Mouse (Mus musculus): ENCODE data around the gene Rbm8a2. TPM values are rescaled to one million over a fixed set of nuclear protein-coding genes. Genes with fewer than 3 reads are reported as not detected.
"Not testable (repeated sequence)": the region's sequence is repeated elsewhere in the genome, so short reads cannot be mapped to it uniquely, and the experiment has no call there.

Gene Rbm8a2
- 0.57 and 0.67 TPM in 2 replicates for polyA plus RNA-seq (2015; fragmentation: Nextera tagmentation; extraction: Ambion mirVana)

DNA sequence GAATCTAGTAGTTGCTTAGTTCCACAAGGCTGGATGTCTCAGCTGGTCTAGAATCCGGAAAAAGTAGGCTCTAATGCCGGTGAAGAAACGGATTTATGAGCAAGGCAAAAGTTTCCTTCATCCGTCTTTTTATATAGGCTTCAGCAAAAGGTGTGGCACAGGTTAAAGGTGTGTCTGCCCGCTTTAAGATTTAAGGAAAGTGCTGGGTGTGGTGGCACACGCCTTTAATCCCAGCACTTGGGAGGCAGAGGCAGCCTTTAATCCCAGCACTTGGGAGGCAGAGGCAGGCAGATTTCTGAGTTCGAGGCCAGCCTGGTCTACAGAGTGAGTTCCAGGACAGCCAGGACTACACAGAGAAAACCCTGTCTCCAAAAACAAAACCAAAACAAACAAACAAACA, at the start of gene Rbm8a2:
TSS of gene Rbm8a2 (minus strand) at position 101 of the 400 bp plus-strand sequence.
- not testable (repeated sequence) for H3K4me3 ChIP-seq; H3K9me3 ChIP-seq; H3K27ac ChIP-seq; H3K4me2 ChIP-seq; ATAC-seq (ENCODE audit: insufficient number of reproducible peaks, low FRiP score, low TSS enrichment, low read depth); H3K4me1 ChIP-seq; H3K27me3 ChIP-seq; H3K9ac ChIP-seq; H3K36me3 ChIP-seq
- WGBS: 91% methylated on average over 7 of the region's 7 CpGs

DNA sequence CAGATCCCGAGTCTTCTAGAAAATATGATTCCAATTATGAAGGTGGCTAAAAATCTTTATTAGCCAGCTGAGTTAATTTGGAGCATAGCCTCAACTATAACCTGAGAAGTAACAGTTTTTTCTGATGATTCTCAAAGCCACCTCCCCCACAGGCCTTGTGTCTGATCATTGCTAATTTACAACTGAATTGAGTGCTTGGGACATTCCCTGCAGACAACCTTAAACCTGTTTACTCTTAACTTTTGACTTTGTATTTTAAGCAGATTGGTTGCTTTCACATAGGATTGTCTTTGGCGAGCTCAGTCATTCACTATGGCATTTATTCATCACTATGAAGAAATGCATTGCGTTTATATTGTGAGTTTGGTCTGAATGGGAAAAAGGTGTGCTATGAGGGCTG, 49.5 kb upstream of the Rbm8a2 start:
- H3K4me2 ChIP-seq: no peak overlapping the region
- H3K9me3 ChIP-seq: no peaks in the 10 kb centered on the region
- no peaks in the 10 kb centered on the region for H3K27me3 ChIP-seq
- no peak overlapping the region for H3K9ac ChIP-seq
- H3K4me1 ChIP-seq: no peaks in the 10 kb centered on the region
- no peak overlapping the region for H3K27ac ChIP-seq
- no peaks in the 10 kb centered on the region for H3K36me3 ChIP-seq
- ATAC-seq (ENCODE audit: insufficient number of reproducible peaks, low FRiP score, low TSS enrichment, low read depth): no peak
- no peak overlapping the region for H3K4me3 ChIP-seq
- 58% methylated on average over 3 of the region's 3 CpGs for WGBS

DNA sequence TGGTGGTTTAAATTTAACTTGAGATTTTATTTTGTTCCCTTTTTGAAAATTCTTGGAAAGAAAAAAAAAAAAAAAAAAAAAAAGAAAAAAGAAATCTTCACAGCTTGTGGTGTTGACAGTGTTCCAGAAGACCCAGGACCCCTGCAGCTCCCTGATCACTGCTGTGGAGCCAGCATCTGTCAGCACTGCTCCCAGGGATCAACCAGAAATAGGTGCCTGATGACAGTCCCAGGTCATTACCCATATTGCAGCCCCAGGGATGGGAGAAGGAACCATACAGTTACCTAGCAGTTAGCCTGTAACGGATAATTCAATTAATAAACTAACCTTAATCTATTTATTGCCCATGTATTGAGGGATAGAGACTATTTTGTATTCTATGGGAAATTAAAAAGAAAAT, 45.6 kb upstream of the Rbm8a2 start:
- Histone ChIP-seq H3K4me3 (no peak overlapping the region), H3K27ac (no peak overlapping the region), H3K36me3 (no peaks in the 10 kb centered on the region), H3K4me1 (no peaks in the 10 kb centered on the region), H3K27me3 (no peaks in the 10 kb centered on the region), H3K9ac (no peak overlapping the region), H3K9me3 (no peaks in the 10 kb centered on the region), H3K4me2 (no peak overlapping the region)
- WGBS: 33% methylated on average over 1 of the region's 1 CpGs
- ATAC-seq (ENCODE audit: insufficient number of reproducible peaks, low FRiP score, low TSS enrichment, low read depth): no peak

DNA sequence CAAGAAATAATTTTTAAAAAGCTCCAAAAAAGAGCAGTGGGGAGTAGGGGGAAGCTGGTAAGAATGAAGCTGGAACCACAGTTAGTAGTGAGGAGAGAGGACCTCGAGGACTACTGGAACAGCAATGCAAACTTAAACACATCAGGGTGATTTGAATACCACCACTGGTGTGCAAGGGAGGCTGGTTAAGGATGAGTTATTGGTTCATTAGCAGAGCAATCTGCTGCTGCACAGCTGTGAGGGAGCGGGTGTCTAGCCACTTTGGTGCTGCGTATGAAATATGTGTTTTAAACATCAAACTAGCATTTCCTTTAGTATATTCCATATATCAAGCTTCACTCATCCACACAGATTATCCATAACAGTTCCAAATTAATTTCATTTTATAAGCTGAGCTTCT, 39.6 kb upstream of the Rbm8a2 start:
- H3K27me3 ChIP-seq: no peaks in the 10 kb centered on the region
- no peak overlapping the region for H3K27ac ChIP-seq
- H3K4me2 ChIP-seq: no peak overlapping the region
- H3K4me3 ChIP-seq: no peak overlapping the region
- H3K4me1 ChIP-seq: no peaks in the 10 kb centered on the region
- WGBS: 85% methylated on average over 3 of the region's 3 CpGs
- ATAC-seq (ENCODE audit: insufficient number of reproducible peaks, low FRiP score, low TSS enrichment, low read depth): no peak
- H3K9ac ChIP-seq: no peak overlapping the region
- no peaks in the 10 kb centered on the region for H3K36me3 ChIP-seq
- no peaks in the 10 kb centered on the region for H3K9me3 ChIP-seq

DNA sequence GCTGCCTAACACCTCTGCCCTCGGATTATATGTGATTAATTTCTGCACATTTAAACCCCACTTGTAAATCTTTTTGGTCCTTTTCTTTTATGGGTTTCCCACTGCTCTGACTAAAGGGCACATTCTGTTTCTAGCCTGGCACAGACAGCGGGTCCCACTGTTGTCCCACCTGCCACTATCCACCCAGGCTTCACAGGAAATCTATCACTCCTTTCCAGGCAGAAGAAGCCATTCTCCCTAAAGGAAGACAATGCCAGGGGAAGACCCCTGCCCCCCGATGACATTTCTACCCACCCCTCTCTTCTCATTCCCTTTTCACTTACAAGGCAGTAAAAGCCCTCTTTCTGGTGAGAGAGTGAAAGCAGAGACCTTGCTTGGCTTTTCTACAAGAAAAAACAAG, 37.2 kb upstream of the Rbm8a2 start:
- H3K9ac ChIP-seq: no peak overlapping the region
- ATAC-seq (ENCODE audit: insufficient number of reproducible peaks, low FRiP score, low TSS enrichment, low read depth): no peak

DNA sequence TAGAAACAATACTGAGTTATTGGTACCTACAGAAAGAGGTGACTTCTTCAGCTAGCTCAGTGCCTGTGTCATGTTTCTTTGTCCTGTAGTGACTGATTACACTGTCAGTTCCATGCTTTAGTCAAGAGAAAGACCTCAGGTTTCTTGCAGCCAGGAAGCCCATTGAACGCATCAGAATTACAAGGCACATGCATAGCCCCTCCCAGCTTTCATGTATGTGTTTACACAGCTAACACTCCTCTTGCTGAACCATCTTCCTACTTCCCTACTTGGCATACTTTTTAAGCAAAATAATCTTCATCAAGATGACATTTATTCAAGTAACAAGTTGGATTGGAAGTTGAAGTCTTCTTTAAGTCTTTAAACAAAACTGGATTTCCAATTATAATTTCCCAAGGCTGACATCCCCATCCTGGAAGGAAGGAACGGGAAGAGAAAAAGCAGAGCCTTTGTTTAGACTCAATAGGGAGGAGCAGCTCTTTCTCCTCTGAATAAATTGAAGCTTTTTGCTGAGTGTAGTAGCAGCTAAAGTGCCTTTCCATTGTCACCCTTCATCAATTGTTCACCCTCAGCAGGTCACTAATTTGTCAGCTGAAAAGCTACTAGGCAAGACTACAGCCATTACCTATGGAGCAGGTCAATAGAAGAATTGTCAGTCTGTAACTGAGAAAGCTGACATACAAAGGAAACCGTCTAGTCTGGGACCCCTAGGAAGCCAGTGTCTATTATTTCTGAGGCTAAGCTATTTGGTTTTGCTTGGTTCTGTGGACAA, 34.8 kb upstream of the Rbm8a2 start:
- ATAC-seq (ENCODE audit: insufficient number of reproducible peaks, low FRiP score, low TSS enrichment, low read depth): no peak
- 66% methylated on average over 3 of the region's 3 CpGs for WGBS

More for the DNA sequence above, 37.2 kb upstream of the Rbm8a2 start:
- H3K4me2 ChIP-seq: no peak overlapping the region
- no peaks in the 10 kb centered on the region for H3K36me3 ChIP-seq
- no peak overlapping the region for H3K4me3 ChIP-seq
- no peaks in the 10 kb centered on the region for H3K27me3 ChIP-seq
- WGBS: 30% methylated on average over 3 of the region's 3 CpGs
- no peaks in the 10 kb centered on the region for H3K9me3 ChIP-seq
- H3K4me1 ChIP-seq: no peaks in the 10 kb centered on the region
- H3K27ac ChIP-seq: no peak overlapping the region

DNA sequence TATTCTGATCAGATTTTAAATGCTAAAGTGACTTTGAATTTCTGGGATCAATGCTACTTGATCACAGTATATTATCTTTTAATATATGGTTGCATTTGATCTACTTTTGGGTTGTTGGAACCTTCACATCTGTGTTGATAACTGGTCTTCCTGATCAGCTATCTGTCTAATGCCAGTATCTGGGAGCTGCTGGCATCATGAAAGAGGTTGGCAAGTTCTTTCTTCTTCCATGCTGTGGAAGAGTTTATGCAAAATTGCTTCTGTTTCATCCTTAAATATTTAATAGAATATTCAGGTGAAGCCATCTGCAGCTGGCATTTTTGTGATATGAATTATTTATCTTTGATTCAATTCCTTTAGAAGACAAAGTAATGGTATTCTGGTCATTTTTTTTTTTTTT, 32.6 kb upstream of the Rbm8a2 start:
- Histone ChIP-seq H3K9ac (no peak overlapping the region), H3K9me3 (no peaks in the 10 kb centered on the region), H3K4me3 (no peak overlapping the region), H3K36me3 (no peaks in the 10 kb centered on the region), H3K27me3 (no peaks in the 10 kb centered on the region), H3K4me1 (no peaks in the 10 kb centered on the region), H3K27ac (no peak overlapping the region), H3K4me2 (no peak overlapping the region)
- ATAC-seq (ENCODE audit: insufficient number of reproducible peaks, low FRiP score, low TSS enrichment, low read depth): no peak

More for the DNA sequence above, 34.8 kb upstream of the Rbm8a2 start:
- Histone ChIP-seq H3K27me3 (no peaks in the 10 kb centered on the region), H3K9ac (no peak overlapping the region), H3K4me3 (no peak overlapping the region), H3K4me2 (no peak overlapping the region), H3K27ac (no peak overlapping the region), H3K36me3 (no peaks in the 10 kb centered on the region), H3K9me3 (no peaks in the 10 kb centered on the region), H3K4me1 (no peaks in the 10 kb centered on the region)

- no peak for ATAC-seq (ENCODE audit: insufficient number of reproducible peaks, low FRiP score, low TSS enrichment, low read depth)
- no peak overlapping the region for H3K27ac ChIP-seq
- no peak overlapping the region for H3K4me3 ChIP-seq
- H3K4me2 ChIP-seq: no peak overlapping the region
- H3K27me3 ChIP-seq: no peaks in the 10 kb centered on the region
- H3K9me3 ChIP-seq: no peaks in the 10 kb centered on the region
- no peaks in the 10 kb centered on the region for H3K4me1 ChIP-seq
- no peak overlapping the region for H3K9ac ChIP-seq
- no peaks in the 10 kb centered on the region for H3K36me3 ChIP-seq
These were observed 32.2 kb upstream of the Rbm8a2 start for GRCm38 (mm10) chr1:176011072-176011471.

GRCm38 (mm10) chr1:176008411-176008810, 29.5 kb upstream of the Rbm8a2 start:
- Histone ChIP-seq H3K9ac (no peak overlapping the region), H3K27me3 (no peaks in the 10 kb centered on the region), H3K27ac (no peak overlapping the region), H3K4me3 (no peak overlapping the region), H3K4me1 (no peaks in the 10 kb centered on the region), H3K4me2 (no peak overlapping the region), H3K9me3 (no peaks in the 10 kb centered on the region), H3K36me3 (no peaks in the 10 kb centered on the region)
- no peak for ATAC-seq (ENCODE audit: insufficient number of reproducible peaks, low FRiP score, low TSS enrichment, low read depth)
- WGBS: 70% methylated on average over 2 of the region's 2 CpGs

DNA sequence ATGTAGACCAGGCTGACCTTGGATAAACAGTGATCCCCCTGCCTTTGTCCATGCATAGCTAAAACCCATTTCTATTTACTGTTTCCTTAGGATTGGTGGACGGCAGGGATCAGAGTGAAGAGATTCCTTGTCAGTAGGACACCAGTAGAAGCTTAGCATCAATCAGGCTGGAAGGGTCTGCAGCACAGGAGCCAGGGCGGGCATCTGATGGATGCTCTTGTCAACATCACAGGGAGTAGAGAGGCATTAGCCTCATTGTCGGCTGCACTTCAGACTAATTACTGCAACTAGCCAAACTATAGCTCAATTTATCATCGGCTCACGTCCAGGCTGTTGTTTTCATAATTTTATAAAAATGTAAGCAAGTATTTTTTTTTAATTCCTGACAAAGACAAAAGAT, 21.7 kb upstream of the Rbm8a2 start:
- Histone ChIP-seq H3K27ac (no peak overlapping the region), H3K4me1 (no peaks in the 10 kb centered on the region)
- WGBS: 52% methylated on average over 5 of the region's 5 CpGs

DNA sequence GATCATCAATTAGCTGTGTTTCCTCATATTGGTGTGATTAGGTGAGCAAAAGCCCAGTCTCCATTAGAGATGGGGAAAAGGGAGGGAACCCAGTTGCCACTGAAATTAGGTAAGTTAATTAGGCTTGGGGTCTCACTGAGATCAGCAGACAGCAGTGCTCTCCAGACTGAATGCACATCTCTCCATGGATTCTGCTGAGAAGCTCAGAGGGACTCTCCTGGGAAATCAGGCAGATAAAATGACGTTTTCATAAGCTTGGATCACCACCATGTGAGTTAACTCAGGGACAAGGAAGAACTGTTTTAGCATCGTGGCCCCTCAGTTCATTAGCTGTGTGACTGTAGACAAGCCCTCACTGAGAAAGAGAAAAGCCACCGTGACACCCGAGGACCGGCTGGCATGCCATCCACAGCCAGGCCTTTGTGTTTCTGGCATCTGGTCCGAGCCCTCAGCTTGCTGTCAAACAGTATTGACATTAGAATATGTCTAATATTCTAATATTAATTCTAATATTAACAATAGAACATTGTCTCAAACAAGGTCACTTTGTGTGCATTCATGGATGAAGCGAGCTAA, 18.2 kb upstream of the Rbm8a2 start:
- Histone ChIP-seq H3K27ac (no peak overlapping the region), H3K27me3 (no peaks in the 10 kb centered on the region), H3K4me2 (no peak overlapping the region), H3K9me3 (no peaks in the 10 kb centered on the region), H3K4me3 (no peak overlapping the region), H3K4me1 (no peaks in the 10 kb centered on the region), H3K9ac (no peak overlapping the region), H3K36me3 (no peaks in the 10 kb centered on the region)
- ATAC-seq (ENCODE audit: insufficient number of reproducible peaks, low FRiP score, low TSS enrichment, low read depth): no peak
- WGBS: 75% methylated on average over 7 of the region's 7 CpGs

More for the DNA sequence above, 21.7 kb upstream of the Rbm8a2 start:
- Histone ChIP-seq H3K4me2 (no peak overlapping the region), H3K9me3 (no peaks in the 10 kb centered on the region), H3K4me3 (no peak overlapping the region), H3K36me3 (no peaks in the 10 kb centered on the region), H3K9ac (no peak overlapping the region), H3K27me3 (no peaks in the 10 kb centered on the region)
- ATAC-seq (ENCODE audit: insufficient number of reproducible peaks, low FRiP score, low TSS enrichment, low read depth): no peak

DNA sequence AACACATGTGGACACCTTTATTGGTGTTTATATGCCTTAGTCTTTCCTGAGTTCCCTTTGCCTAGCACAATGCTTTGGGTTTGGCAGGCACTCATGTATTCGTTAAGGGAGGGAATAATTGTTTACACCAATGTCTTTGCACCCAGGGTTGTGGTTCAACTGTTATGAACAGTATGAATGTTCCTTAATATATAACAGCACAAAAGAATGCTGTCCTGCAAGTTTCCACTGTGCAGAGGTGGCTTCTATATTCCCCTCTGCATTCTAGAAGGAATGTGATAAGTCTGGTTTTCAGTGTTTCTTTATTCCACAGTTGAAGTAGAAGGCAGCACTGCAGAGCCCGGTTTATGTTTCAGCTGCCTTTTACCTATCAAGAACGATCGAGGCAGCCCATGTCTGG, 10.0 kb upstream of the Rbm8a2 start:
- H3K4me1 ChIP-seq: no peaks in the 10 kb centered on the region
- H3K4me2 ChIP-seq: no peak overlapping the region
- ATAC-seq (ENCODE audit: insufficient number of reproducible peaks, low FRiP score, low TSS enrichment, low read depth): no peak
- no peaks in the 10 kb centered on the region for H3K9me3 ChIP-seq
- H3K27me3 ChIP-seq: no peaks in the 10 kb centered on the region
- 65% methylated on average over 4 of the region's 4 CpGs for WGBS
- no peak overlapping the region for H3K27ac ChIP-seq
- H3K36me3 ChIP-seq: no peaks in the 10 kb centered on the region
- H3K9ac ChIP-seq: no peak overlapping the region
- no peak overlapping the region for H3K4me3 ChIP-seq
